Mouse (Mus musculus) myocyte (in vitro differentiated cells): ENCODE measurements around the gene Dido1. TPM values are rescaled to one million over a fixed set of nuclear protein-coding genes. Genes with fewer than 3 reads are reported as not detected.

Experiments
- H3K27me3 ChIP-seq: one replicate; pipeline ENCODE4 v1.6.1; 2011; ENCODE audit not compliant: control insufficient read depth, insufficient read depth, insufficient read length
- H3K36me3 ChIP-seq: one replicate; pipeline ENCODE4 v1.6.1; 2011; ENCODE audit not compliant: control insufficient read depth, insufficient read depth
- H3K4me2 ChIP-seq: one replicate; pipeline ENCODE4 v1.6.1; 2011; ENCODE audit warnings: low read depth, control low read depth
- H3K4me3 ChIP-seq: one replicate; pipeline ENCODE4 v1.5.1; 2011; ENCODE audit warnings: mild to moderate bottlenecking, control low read depth, moderate library complexity
- H3K79me2 ChIP-seq: one replicate; pipeline ENCODE4 v1.6.1; 2011; ENCODE audit not compliant: control insufficient read depth, insufficient read depth
- H3ac ChIP-seq: one replicate; pipeline ENCODE4 v1.6.1; 2011; ENCODE audit not compliant: control insufficient read depth, insufficient read length
- CEBPB ChIP-seq: IDR thresholded peaks from 2 replicates; pipeline ENCODE4 v1.6.1; 2011; ENCODE audit warnings: mild to moderate bottlenecking, moderate library complexity; ENCODE audit not compliant: poor library complexity, insufficient read depth, severe bottlenecking
- E2F4 ChIP-seq: IDR thresholded peaks from one replicate; pipeline ENCODE4 v1.6.1; 2011; ENCODE audit warnings: mild to moderate bottlenecking, control low read depth, moderate library complexity; ENCODE audit not compliant: insufficient read depth
- MAX ChIP-seq: IDR thresholded peaks from one replicate; pipeline ENCODE4 v1.6.1; 2011; ENCODE audit warnings: low read depth, mild to moderate bottlenecking, control low read depth
- MYOD1 ChIP-seq, 3 experiments: IDR thresholded peaks; one replicate each; pipeline ENCODE4 v1.6.1; 2011; ENCODE audit warnings: control low read depth in 2 of 3, low read depth in 2 of 3, mild to moderate bottlenecking in 2 of 3, moderate library complexity in 1 of 3; ENCODE audit not compliant: insufficient read length in 2 of 3, control insufficient read depth in 1 of 3
- MYOG ChIP-seq, 3 experiments: IDR thresholded peaks; one replicate each; pipeline ENCODE4 v1.6.1; 2011; ENCODE audit warnings: control low read depth in 2 of 3, low read depth in 2 of 3, mild to moderate bottlenecking in 2 of 3; ENCODE audit not compliant: insufficient read length in 2 of 3, control insufficient read depth in 1 of 3, insufficient read depth in 1 of 3
- POLR2A ChIP-seq: IDR thresholded peaks from one replicate; pipeline ENCODE4 v1.6.1; 2011; ENCODE audit warnings: low read depth, mild to moderate bottlenecking, control low read depth, moderate library complexity; ENCODE audit not compliant: insufficient read length
- POLR2AphosphoS2 ChIP-seq: IDR thresholded peaks from one replicate; pipeline ENCODE4 v1.6.1; 2011; ENCODE audit warnings: low read depth, control low read depth; ENCODE audit not compliant: insufficient read length
- REST ChIP-seq: IDR thresholded peaks from one replicate; pipeline ENCODE4 v1.6.1; 2011; ENCODE audit warnings: mild to moderate bottlenecking, control low read depth, moderate library complexity; ENCODE audit not compliant: insufficient read depth, insufficient read length
- SRF ChIP-seq: IDR thresholded peaks from one replicate; pipeline ENCODE4 v1.6.1; 2011; ENCODE audit warnings: low read depth; ENCODE audit not compliant: control insufficient read depth, insufficient read length
- TCF12 ChIP-seq: IDR thresholded peaks from one replicate; pipeline ENCODE4 v1.6.1; 2011; ENCODE audit warnings: mild to moderate bottlenecking, control low read depth; ENCODE audit not compliant: poor library complexity, insufficient read depth, severe bottlenecking
- TCF3 ChIP-seq: IDR thresholded peaks from one replicate; pipeline ENCODE4 v1.6.1; 2011; ENCODE audit warnings: low read depth, control low read depth; ENCODE audit not compliant: insufficient read length
- USF1 ChIP-seq: IDR thresholded peaks from one replicate; pipeline ENCODE4 v1.6.1; 2011; ENCODE audit warnings: low read depth, mild to moderate bottlenecking, control low read depth, moderate library complexity
- polyA plus RNA-seq: library from polyadenylated mRNA; unstranded; fragments of >200 nt; fragmentation: generic; extraction: Trizol; gene quantifications from one replicate; pipeline ENCODE4 v1.2.1, GENCODE M21; 2012; ENCODE audit warnings: missing spikeins

The Dido1 gene
- polyA plus RNA-seq, 1 experiment: 9.3 TPM

DNA sequence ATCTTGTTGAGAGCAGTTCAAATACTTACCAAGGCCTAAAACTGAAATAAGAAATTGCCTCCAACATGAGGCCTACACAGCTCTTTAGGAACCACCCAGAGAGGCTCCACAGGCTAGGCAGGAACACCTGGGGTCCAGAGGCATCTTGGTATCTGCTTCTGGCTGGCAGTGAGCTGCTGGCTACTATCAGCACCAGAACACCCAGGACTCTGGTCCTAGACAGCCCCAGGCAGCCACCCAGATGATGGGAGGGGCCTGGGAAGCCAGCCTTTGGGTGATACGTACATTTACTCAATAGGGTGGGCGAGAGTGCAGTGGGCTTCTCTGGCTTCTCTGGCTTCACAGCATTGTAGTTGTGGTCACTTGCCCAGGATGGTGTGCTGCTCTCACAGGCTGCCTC, 26.3 kb downstream of the Dido1 start:
- peaks cover 38% of the 10 kb centered on the region for H3K36me3 ChIP-seq
- peaks cover 4% of the 10 kb centered on the region for H3K79me2 ChIP-seq
- no peak overlapping the region for H3K4me3 ChIP-seq
- TF ChIP-seq TCF3 (no peak), CEBPB (no peak)
- no peak overlapping the region for H3ac ChIP-seq
- no peaks in the 10 kb centered on the region for H3K27me3 ChIP-seq
- H3K4me2 ChIP-seq: no peak overlapping the region

DNA sequence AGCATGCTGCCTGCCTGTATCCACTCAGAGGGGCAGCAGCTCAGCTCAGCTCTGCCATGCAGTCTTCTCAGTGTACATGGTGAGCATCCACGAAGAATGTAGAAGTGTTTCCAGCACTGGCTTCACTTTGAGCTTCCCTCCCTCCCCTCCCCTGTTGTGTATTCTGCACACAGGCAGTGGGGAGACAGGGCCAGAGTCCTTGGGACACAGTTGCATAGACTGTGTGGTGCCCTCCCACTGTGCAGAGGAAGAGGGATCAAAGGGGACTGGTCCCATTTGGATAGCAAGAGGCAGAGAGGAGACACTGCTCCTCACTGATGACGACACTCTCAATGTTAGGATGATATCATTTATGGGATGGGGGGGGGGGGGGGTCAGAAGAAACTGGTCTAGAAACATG, 28.6 kb downstream of the Dido1 start:
- Histone ChIP-seq H3K27me3 (no peaks in the 10 kb centered on the region), H3K36me3 (peaks cover 27% of the 10 kb centered on the region), H3K79me2 (no peaks in the 10 kb centered on the region), H3K4me3 (no peak overlapping the region), H3ac (no peak overlapping the region), H3K4me2 (no peak overlapping the region)
- TF ChIP-seq MYOD1 (IDR thresholded peaks at IDR 0.05; ENCODE audit: control insufficient read depth in 1 of 3, insufficient read length in 2 of 3, low read depth in 2 of 3) (no peak), POLR2AphosphoS2 (peak; percentile 30)

DNA sequence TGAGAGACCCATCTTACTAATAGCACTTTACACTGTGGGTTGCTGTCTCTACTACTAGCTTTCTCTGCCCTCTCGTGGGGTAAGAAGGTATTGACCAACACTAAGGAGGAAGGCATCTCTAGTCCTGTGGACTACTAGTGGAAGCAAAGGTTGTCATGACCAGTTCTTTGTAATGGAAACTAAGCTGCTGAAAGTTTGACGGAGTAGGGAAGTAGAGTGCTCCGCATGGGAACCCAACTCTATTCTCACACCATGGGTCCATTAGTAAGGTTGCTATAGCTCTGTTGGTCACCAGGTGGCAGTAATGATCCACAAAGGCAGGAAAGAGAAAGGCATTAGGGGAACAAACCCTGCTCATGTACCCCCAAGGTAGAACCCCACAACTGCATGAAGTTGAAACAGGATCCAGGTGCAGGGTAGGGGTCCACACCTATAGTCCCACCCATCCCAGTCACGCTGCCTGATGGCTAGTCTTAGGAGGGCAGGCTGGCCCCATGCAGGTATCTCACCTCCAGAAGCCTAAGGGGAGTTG, 31.1 kb downstream of the Dido1 start:
- Histone ChIP-seq H3K79me2 (no peaks in the 10 kb centered on the region), H3K27me3 (no peaks in the 10 kb centered on the region), H3ac (no peak overlapping the region), H3K36me3 (peaks cover 27% of the 10 kb centered on the region), H3K4me3 (no peak overlapping the region), H3K4me2 (no peak overlapping the region)
- TF ChIP-seq POLR2A (peak; percentile 34), POLR2AphosphoS2 (peak; percentile 96), CEBPB (no peak)

- H3K4me2 ChIP-seq: no peak overlapping the region
- H3K4me3 ChIP-seq: no peak overlapping the region
- no peaks in the 10 kb centered on the region for H3K27me3 ChIP-seq
- peaks cover 15% of the 10 kb centered on the region for H3K36me3 ChIP-seq
- H3K79me2 ChIP-seq: no peaks in the 10 kb centered on the region
- TF ChIP-seq POLR2A: no peak
- no peak for TF ChIP-seq MYOG (IDR thresholded peaks at IDR 0.05; ENCODE audit: control insufficient read depth in 1 of 3, insufficient read depth in 1 of 3, insufficient read length in 2 of 3, low read depth in 2 of 3)
- no peak for TF ChIP-seq USF1
- no peak for TF ChIP-seq MYOD1 (IDR thresholded peaks at IDR 0.05; ENCODE audit: control insufficient read depth in 1 of 3, insufficient read length in 2 of 3, low read depth in 2 of 3)
- no peak for TF ChIP-seq E2F4
- TF ChIP-seq TCF12: no peak
- TF ChIP-seq REST: no peak
- TF ChIP-seq TCF3: no peak
- TF ChIP-seq MAX: no peak
- TF ChIP-seq SRF: no peak
- TF ChIP-seq POLR2AphosphoS2: no peak
- no peak overlapping the region for H3ac ChIP-seq
These were observed 33.1 kb downstream of the Dido1 start for GRCm38 (mm10) chr2:180676706-180677105.

- no peak overlapping the region for H3K4me3 ChIP-seq
- H3K4me2 ChIP-seq: no peak overlapping the region
- TF ChIP-seq CEBPB (no peak), E2F4 (no peak), POLR2AphosphoS2 (no peak), POLR2A (no peak), MYOD1 (IDR thresholded peaks at IDR 0.05; ENCODE audit: control insufficient read depth in 1 of 3, insufficient read length in 2 of 3, low read depth in 2 of 3) (no peak), MAX (no peak), MYOG (IDR thresholded peaks at IDR 0.05; ENCODE audit: control insufficient read depth in 1 of 3, insufficient read depth in 1 of 3, insufficient read length in 2 of 3, low read depth in 2 of 3) (no peak), REST (no peak), USF1 (no peak), TCF12 (no peak), TCF3 (no peak), SRF (no peak)
- no peaks in the 10 kb centered on the region for H3K79me2 ChIP-seq
- peaks cover 11% of the 10 kb centered on the region for H3K36me3 ChIP-seq
- no peaks in the 10 kb centered on the region for H3K27me3 ChIP-seq
- no peak overlapping the region for H3ac ChIP-seq
These were observed 47.8 kb downstream of the Dido1 start for GRCm38 (mm10) chr2:180662008-180662407.

DNA sequence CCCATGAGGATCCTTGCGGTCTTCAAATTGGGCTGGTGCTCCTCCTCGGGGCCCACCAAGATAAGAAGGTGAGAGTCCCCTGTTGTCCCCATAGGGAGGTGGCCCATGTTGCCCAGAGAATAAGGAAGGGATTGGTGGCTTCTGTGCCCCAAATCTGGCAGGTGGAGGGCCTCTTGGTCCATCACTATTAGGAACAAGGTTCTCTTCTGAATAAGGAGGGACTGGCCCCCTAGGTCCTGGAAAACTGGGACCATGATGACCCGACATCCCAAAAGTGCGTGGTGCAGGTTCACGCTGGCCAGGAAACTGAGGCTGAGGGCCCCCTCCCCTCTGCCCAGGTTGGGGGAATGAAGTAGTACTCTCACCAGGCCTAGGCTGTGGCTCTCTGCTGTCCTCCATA, 49.3 kb downstream of the Dido1 start:
- H3K4me2 ChIP-seq: no peak overlapping the region

More for the DNA sequence above, 49.3 kb downstream of the Dido1 start:
- H3ac ChIP-seq: no peak overlapping the region
- H3K4me3 ChIP-seq: no peak overlapping the region
- no peaks in the 10 kb centered on the region for H3K79me2 ChIP-seq
- TF ChIP-seq E2F4 (no peak), REST (no peak), MYOG (IDR thresholded peaks at IDR 0.05; ENCODE audit: control insufficient read depth in 1 of 3, insufficient read depth in 1 of 3, insufficient read length in 2 of 3, low read depth in 2 of 3) (no peak), USF1 (no peak), SRF (no peak), CEBPB (no peak), MYOD1 (IDR thresholded peaks at IDR 0.05; ENCODE audit: control insufficient read depth in 1 of 3, insufficient read length in 2 of 3, low read depth in 2 of 3) (no peak), TCF3 (no peak), TCF12 (no peak), MAX (no peak), POLR2AphosphoS2 (no peak), POLR2A (no peak)
- H3K36me3 ChIP-seq: peaks cover 7% of the 10 kb centered on the region
- H3K27me3 ChIP-seq: no peaks in the 10 kb centered on the region
